In the genomic region with DNA sequence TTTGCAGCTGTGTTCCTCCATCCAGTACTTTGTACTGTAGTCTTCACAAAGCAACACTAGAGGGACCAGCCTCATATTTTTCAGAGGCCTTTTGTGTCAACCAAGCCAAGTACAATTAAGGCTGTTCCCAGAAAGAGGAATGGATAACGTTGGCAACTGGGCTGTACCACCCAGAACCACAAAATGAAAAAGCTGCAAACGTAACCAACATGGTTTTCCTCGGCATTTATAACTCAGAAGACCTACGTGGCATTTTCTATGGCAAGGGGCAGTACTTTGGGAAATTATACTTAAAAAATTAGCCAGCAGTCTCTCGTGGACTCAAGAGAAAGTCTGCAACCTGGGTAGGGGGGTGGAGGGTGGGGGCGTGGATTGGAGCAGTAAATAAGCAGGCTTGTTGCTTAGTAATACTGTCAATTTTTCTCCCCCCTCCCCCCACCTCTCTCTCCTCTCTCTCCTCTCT, we compare ENCODE assay signal across 8 mouse cellular contexts.
DNase-seq lines count a peak whose midpoint lies in the region; ATAC-seq and TF ChIP-seq lines count a peak whose summit lies in the region.

No protein-coding gene starts in this region.

- no peak for DNase-seq in left cerebral cortex, adult 2 months (ENCODE audit: extremely low spot score in 1 of 2, low spot score in 2 of 2)
- DNase-seq in left cerebral cortex, postnatal 36 days (ENCODE audit: low spot score in 2 of 2) = no peak
- DNase-seq in embryonic facial prominence, embryonic 14.5 days (ENCODE audit: low spot score) = peak; percentile 92
- DNase-seq in heart, postnatal 25 days (ENCODE audit: low spot score) = peak; percentile 5
- no peak for DNase-seq in adrenal gland, postnatal 4 days (ENCODE audit: low spot score in 2 of 2)

- no peaks in the 10 kb centered on the region for H3K36me3 ChIP-seq in embryonic facial prominence, embryonic 14.5 days (ENCODE audit: control insufficient read depth, insufficient read depth, low read length)
- no peaks in the 10 kb centered on the region for H3K36me3 ChIP-seq in limb, embryonic 15.5 days
- H3K36me3 ChIP-seq in stomach, embryonic 14.5 days (ENCODE audit: control insufficient read depth, insufficient read depth, low read length) = no peaks in the 10 kb centered on the region

- ATAC-seq in embryonic facial prominence, embryonic 14.5 days (ENCODE audit: low read depth) = peak; percentile 90
- ATAC-seq in limb, embryonic 15.5 days (ENCODE audit: insufficient number of reproducible peaks, low FRiP score, low TSS enrichment, low read depth) = peak; percentile 84
- peak; percentile 83 for ATAC-seq in stomach, embryonic 14.5 days (ENCODE audit: insufficient number of reproducible peaks, insufficient read depth, low FRiP score, low read depth)
- ATAC-seq in erythroid progenitor cell, adult 5-6 weeks (replicated peaks; ENCODE audit: low FRiP score, poor library complexity, severe bottlenecking) = no peak

- peak overlapping the region; percentile 43 for H3K4me2 ChIP-seq in embryonic facial prominence, embryonic 14.5 days (ENCODE audit: low read depth, low read length)
- H3K4me2 ChIP-seq in limb, embryonic 15.5 days = peak overlapping the region; percentile 40
- H3K4me2 ChIP-seq in stomach, embryonic 14.5 days (replicated peaks; ENCODE audit: low read depth, low read length) = peak overlapping the region; percentile 13; the same call in 1 of the 2 replicates

- H3K9ac ChIP-seq in embryonic facial prominence, embryonic 14.5 days (ENCODE audit: low read depth, low read length) = no peak overlapping the region
- H3K9ac ChIP-seq in limb, embryonic 15.5 days = no peak overlapping the region
- no peak overlapping the region for H3K9ac ChIP-seq in stomach, embryonic 14.5 days (replicated peaks; ENCODE audit: low read depth, low read length)

- WGBS in embryonic facial prominence, embryonic 14.5 days = 19% methylated on average over 6 of the region's 6 CpGs
- WGBS in limb, embryonic 15.5 days = 11% methylated on average over 6 of the region's 6 CpGs
- WGBS in stomach, embryonic 14.5 days = 19% methylated on average over 6 of the region's 6 CpGs

- intact Hi-C loops in left cerebral cortex, adult 2 months (cut with DNase I) = loop anchor here (5.0 kb wide), 1 partner anchor 90 kb away; no protein-coding TSS in a partner anchor
- intact Hi-C loops in left cerebral cortex, postnatal 36 days (cut with DNase I) = loop anchor here (5.0 kb wide), 2 partner anchors 90 to 130 kb away; no protein-coding TSS in a partner anchor
- intact Hi-C loops in heart, postnatal 25 days (cut with DNase I) = loop anchor here (1.0 kb wide), 1 partner anchor 88 kb away; no protein-coding TSS in a partner anchor

- H3K4me3 ChIP-seq in left cerebral cortex, adult 2 months = no peak overlapping the region
- peak overlapping the region; percentile 10; the same call in 1 of the 2 replicates for H3K4me3 ChIP-seq in embryonic facial prominence, embryonic 14.5 days (ENCODE audit: low read depth, low read length)
- peak overlapping the region; percentile 24 for H3K4me3 ChIP-seq in limb, embryonic 15.5 days
- H3K4me3 ChIP-seq in stomach, embryonic 14.5 days (ENCODE audit: low read depth, low read length) = no peak overlapping the region

- no peak overlapping the region for H3K27ac ChIP-seq in left cerebral cortex, adult 2 months
- H3K27ac ChIP-seq in embryonic facial prominence, embryonic 14.5 days (replicated peaks; ENCODE audit: low read depth, low read length) = peak overlapping the region; percentile 85
- H3K27ac ChIP-seq in limb, embryonic 15.5 days = peak overlapping the region; percentile 88
- peak overlapping the region; percentile 41; the same call in 1 of the 2 replicates for H3K27ac ChIP-seq in stomach, embryonic 14.5 days (ENCODE audit: low read length)

- H3K27me3 ChIP-seq in embryonic facial prominence, embryonic 14.5 days (replicated peaks; ENCODE audit: control insufficient read depth, insufficient read depth, low read length) = no peaks in the 10 kb centered on the region
- no peaks in the 10 kb centered on the region for H3K27me3 ChIP-seq in limb, embryonic 15.5 days
- no peaks in the 10 kb centered on the region for H3K27me3 ChIP-seq in stomach, embryonic 14.5 days (ENCODE audit: control insufficient read depth, insufficient read depth, low read length)

- peak; percentile 46 for TF ChIP-seq CTCF in left cerebral cortex, adult 2 months (IDR thresholded peaks at IDR 0.05)

- H3K4me1 ChIP-seq in embryonic facial prominence, embryonic 14.5 days (ENCODE audit: control insufficient read depth, insufficient read depth, low read length) = peaks cover 14% of the 10 kb centered on the region
- H3K4me1 ChIP-seq in limb, embryonic 15.5 days = peaks cover 20% of the 10 kb centered on the region
- H3K4me1 ChIP-seq in stomach, embryonic 14.5 days (ENCODE audit: control insufficient read depth, insufficient read depth, low read length) = 0 out of 2 replicates have a peak, but pooled peaks cover 3% of the 10 kb centered on the region

- H3K9me3 ChIP-seq in embryonic facial prominence, embryonic 14.5 days (ENCODE audit: control insufficient read depth, low read length) = no peaks in the 10 kb centered on the region
- H3K9me3 ChIP-seq in limb, embryonic 15.5 days = no peaks in the 10 kb centered on the region
- H3K9me3 ChIP-seq in stomach, embryonic 14.5 days (ENCODE audit: control insufficient read depth, low read depth, low read length) = no peaks in the 10 kb centered on the region

Comparison
In these comparisons a context has a peak if more than half of its experiments do, and no peak if none do; other contexts are left out.
1. DNase-seq: peak in embryonic facial prominence, embryonic 14.5 days (single experiment) and heart, postnatal 25 days (single experiment); none in left cerebral cortex, adult 2 months (0 of 2), left cerebral cortex, postnatal 36 days (0 of 2) and adrenal gland, postnatal 4 days (0 of 2).
2. H3K4me3 ChIP-seq: peak in embryonic facial prominence, embryonic 14.5 days (single experiment) and limb, embryonic 15.5 days (single experiment); none in left cerebral cortex, adult 2 months (single experiment) and stomach, embryonic 14.5 days (single experiment).
3. Peak in every context shown above with its lines, with median percentiles within 50 percentile points of each other: H3K4me2 ChIP-seq.